Mouse (Mus musculus) intestine, embryonic 16.5 days (tissue): Measurements from ENCODE around the gene Rccd1. TPM values are rescaled to one million over a fixed set of nuclear protein-coding genes. Genes with fewer than 3 reads are reported as not detected.
A peak's percentile ranks its signal among the peaks of the same experiment; 100 is the strongest.

Experiments
- ATAC-seq: fragments of 200-750 bp; cut with Nextera tagmentation; 2 replicates; pipeline ENCODE4 v1.8.0; 2017; ENCODE audit warnings: moderate TSS enrichment, moderate library complexity
- H3K27ac ChIP-seq: fragments of 300-500 bp; sonication (generic); 2 replicates; pipeline ENCODE4 v1.5.1; 2014; ENCODE audit warnings: mild to moderate bottlenecking, low read length
- H3K27me3 ChIP-seq: fragments of 300-500 bp; sonication (generic); replicated peaks from 2 replicates; pipeline ENCODE4 v1.6.1; 2014; ENCODE audit warnings: low read length, control low read depth, mixed read lengths; ENCODE audit not compliant: control insufficient read depth, insufficient read depth
- H3K36me3 ChIP-seq: fragments of 300-500 bp; sonication (generic); 2 replicates; pipeline ENCODE4 v1.6.1; 2014; ENCODE audit warnings: low read length, control low read depth; ENCODE audit not compliant: control insufficient read depth, insufficient read depth
- H3K4me1 ChIP-seq: fragments of 300-500 bp; sonication (generic); 2 replicates; pipeline ENCODE4 v1.6.1; 2014; ENCODE audit warnings: low read length, control low read depth, mixed read lengths; ENCODE audit not compliant: control insufficient read depth, insufficient read depth
- H3K4me2 ChIP-seq: fragments of 300-500 bp; sonication (generic); 2 replicates; pipeline ENCODE4 v1.6.1; 2014; ENCODE audit warnings: low read depth, low read length, control low read depth
- H3K4me3 ChIP-seq: fragments of 300-500 bp; sonication (generic); 2 replicates; pipeline ENCODE4 v1.5.1; 2014; ENCODE audit warnings: mild to moderate bottlenecking, low read length
- H3K9ac ChIP-seq: fragments of 300-500 bp; sonication (generic); 2 replicates; pipeline ENCODE4 v1.6.1; 2014; ENCODE audit warnings: low read depth, low read length
- H3K9me3 ChIP-seq: fragments of 300-500 bp; sonication (generic); 2 replicates; pipeline ENCODE4 v1.6.1; 2016; ENCODE audit warnings: low read length, control low read depth; ENCODE audit not compliant: control insufficient read depth
- WGBS: fragments of 180-500 bp; shearing (Covaris S2); extraction: QIAGEN DNeasy Blood & Tissue Kit; methylation state at CpG from one replicate; pipeline ENCODE4 v1.1.7; 2014; 5-methylcytosine and 5-hydroxymethylcytosine counted together
- polyA plus RNA-seq: library from polyadenylated mRNA; unstranded; fragments of >200 nt; fragmentation: Nextera tagmentation; extraction: Ambion mirVana; gene quantifications from 2 replicates; pipeline ENCODE4 v1.2.1, GENCODE M21; 2015

The Rccd1 gene
- polyA plus RNA-seq, 1 experiment from 2014 or later: 7.9 TPM

DNA sequence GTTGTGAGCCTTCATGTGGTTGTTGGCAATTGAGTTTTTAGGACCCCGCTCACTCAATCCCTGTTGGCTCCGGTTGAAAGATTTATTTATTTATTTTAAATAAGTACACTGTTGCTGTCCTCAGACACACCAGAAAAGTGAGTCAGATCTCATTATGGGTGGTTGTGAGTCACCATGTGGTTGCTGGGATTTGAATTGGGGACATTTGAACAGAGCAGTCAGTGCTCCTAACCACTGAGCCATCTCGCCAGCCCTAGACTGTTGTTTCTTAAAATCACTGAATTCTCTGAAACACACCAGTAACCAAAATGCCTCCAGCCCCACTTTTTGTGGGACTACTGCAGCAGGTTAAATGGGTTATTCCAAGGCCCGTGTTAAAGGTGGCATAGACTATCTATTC, 25.5 kb downstream of the Rccd1 start:
- Histone ChIP-seq H3K27ac (no peak overlapping the region), H3K4me1 (peaks cover 14% of the 10 kb centered on the region; the same call in 1 of the 2 replicates), H3K4me3 (no peak overlapping the region), H3K9me3 (no peaks in the 10 kb centered on the region), H3K4me2 (no peak overlapping the region), H3K36me3 (peaks cover 9% of the 10 kb centered on the region), H3K27me3 (no peaks in the 10 kb centered on the region), H3K9ac (no peak overlapping the region)
- no peak for ATAC-seq
- 93% methylated on average over 4 of the region's 4 CpGs for WGBS

- peaks cover 14% of the 10 kb centered on the region; the same call in 1 of the 2 replicates for H3K4me1 ChIP-seq
- ATAC-seq: no peak
- 72% methylated on average over 3 of the region's 3 CpGs for WGBS
- peaks cover 5% of the 10 kb centered on the region; the same call in 1 of the 2 replicates for H3K36me3 ChIP-seq
- no peaks in the 10 kb centered on the region for H3K9me3 ChIP-seq
- H3K27me3 ChIP-seq: no peaks in the 10 kb centered on the region
- H3K4me2 ChIP-seq: no peak overlapping the region
- H3K27ac ChIP-seq: no peak overlapping the region
- no peak overlapping the region for H3K9ac ChIP-seq
- H3K4me3 ChIP-seq: no peak overlapping the region
These were observed 27.2 kb downstream of the Rccd1 start for GRCm38 (mm10) chr7:80297041-80297440.

DNA sequence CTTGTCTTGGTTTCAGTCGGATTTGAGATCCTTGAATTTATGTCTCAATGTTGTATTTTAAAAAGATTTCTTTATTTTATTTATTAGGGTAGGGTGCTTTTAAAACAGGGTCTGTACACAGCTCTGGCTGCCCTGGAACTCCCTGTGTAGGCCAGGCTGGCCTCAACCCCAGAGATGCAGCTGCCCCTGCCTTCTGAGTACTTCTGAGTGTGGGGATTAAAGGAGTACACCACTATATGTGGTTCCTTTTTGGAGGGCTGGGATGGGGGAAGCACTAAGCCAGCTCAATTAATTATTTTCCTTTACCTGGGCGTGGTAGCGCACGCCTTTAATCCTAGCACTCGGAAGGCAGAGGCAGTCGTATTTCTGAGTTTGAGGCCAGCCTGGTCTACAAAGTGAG, 27.8 kb downstream of the Rccd1 start:
- WGBS: 88% methylated on average over 6 of the region's 6 CpGs
- no peak for ATAC-seq
- no peak overlapping the region for H3K27ac ChIP-seq
- no peaks in the 10 kb centered on the region for H3K9me3 ChIP-seq
- no peaks in the 10 kb centered on the region for H3K27me3 ChIP-seq
- no peak overlapping the region for H3K9ac ChIP-seq
- H3K4me1 ChIP-seq: peaks cover 14% of the 10 kb centered on the region; the same call in 1 of the 2 replicates
- H3K4me3 ChIP-seq: peak overlapping the region; percentile 7; the same call in 1 of the 2 replicates
- peak overlapping the region; percentile 44; the same call in 1 of the 2 replicates for H3K4me2 ChIP-seq
- peaks cover 2% of the 10 kb centered on the region; the same call in 1 of the 2 replicates for H3K36me3 ChIP-seq

DNA sequence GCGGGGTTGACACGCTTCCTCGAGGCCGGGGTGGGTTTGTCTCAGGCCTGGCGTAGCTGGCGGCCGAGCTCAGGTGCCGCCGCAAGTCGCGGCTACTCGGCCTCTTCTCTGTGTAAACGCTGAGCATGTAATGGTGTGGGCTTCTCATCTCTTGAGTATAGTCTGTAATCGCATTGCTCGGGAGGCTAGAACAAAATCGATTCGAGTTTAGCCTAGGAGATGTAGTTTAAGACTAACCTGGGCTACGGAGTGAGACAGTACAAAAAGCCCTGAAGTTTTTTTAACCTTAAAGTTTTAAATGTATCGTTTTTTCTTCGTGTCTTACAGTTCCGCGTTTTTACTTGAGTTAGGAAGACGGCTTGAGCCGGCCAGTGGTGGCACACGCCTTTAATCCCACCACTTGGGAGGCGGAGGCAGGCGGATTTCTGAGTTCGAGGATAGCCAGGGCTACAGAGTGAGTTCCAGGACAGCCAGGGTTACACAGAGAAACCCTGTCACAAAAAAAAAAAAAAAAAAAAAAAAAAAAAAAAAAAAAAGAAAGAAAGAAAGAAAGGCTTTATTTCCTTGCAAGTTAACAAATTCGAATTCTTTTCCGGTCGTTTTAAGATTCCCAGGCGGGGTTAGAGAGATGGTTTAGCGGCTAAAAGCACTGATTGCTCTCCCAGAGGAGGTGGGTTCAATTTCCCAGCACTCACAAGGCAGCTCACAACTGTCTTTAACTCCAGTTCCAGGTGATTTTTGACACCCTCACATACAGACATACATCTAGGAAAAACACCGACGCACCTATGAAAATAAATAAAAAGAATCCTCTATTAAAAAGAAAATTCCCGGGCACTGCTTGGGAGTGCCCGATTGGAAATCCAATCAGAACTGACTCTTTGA, 29.2 kb downstream of the Rccd1 start:
- Histone ChIP-seq H3K9me3 (no peaks in the 10 kb centered on the region), H3K27me3 (no peaks in the 10 kb centered on the region), H3K4me3 (peak overlapping the region; percentile 97), H3K9ac (peak overlapping the region; percentile 88), H3K4me1 (peaks cover 14% of the 10 kb centered on the region; the same call in 1 of the 2 replicates), H3K27ac (peak overlapping the region; percentile 84), H3K4me2 (peak overlapping the region; percentile 67), H3K36me3 (no peaks in the 10 kb centered on the region; the same call in 1 of the 2 replicates)
- 8% methylated on average over 37 of the region's 37 CpGs for WGBS
- ATAC-seq: peak; percentile 69

DNA sequence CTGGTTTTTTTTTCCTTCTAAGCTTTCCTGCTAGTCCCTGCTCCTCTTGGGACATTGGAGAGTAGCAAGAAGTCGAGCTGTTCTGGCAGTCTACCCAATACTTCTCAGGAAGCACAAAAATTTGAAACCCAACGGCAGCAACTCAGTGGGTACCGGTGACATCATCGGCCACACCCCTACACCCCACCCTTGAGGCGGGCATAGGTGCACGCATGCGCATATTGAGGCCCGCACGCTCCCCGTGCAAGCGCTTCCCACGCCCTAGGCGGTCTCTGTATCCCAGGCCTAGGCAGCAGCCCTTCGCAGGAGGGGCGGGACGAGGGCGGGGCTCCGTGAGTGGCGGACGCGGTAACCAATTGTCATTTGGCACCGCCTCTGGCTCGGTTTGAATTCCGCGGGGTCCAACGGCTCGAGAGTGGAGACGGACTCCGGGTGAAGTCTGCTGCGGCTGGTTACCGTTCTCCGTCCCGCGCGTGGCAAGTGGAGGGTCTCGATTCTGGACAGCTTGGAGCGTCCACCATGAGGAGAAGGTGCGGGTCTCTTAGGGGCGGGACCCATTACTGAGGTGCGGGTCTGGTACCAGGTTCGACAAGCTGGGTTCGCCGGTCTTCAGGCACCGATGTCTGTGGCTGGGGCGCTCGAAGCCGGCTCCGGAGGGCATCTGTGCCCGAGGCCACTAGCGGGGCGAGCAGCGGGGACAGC, 30.0 kb downstream of the Rccd1 start, which contains the start of gene Prc1:
Prc1 (plus strand) TSS at position 389 of the 702 bp plus-strand sequence.
- Histone ChIP-seq H3K27me3 (no peaks in the 10 kb centered on the region), H3K4me3 (peak within 1 kb of the TSS; percentile 97), H3K4me2 (peak within 1 kb of the TSS; percentile 67), H3K9me3 (no peaks in the 10 kb centered on the region), H3K9ac (peak within 1 kb of the TSS; percentile 88), H3K36me3 (no peaks in the 10 kb centered on the region; the same call in 1 of the 2 replicates), H3K4me1 (peaks cover 10% of the 10 kb centered on the region; the same call in 1 of the 2 replicates), H3K27ac (peak within 1 kb of the TSS; percentile 84)
- WGBS: 0% methylated on average over 52 of the region's 52 CpGs
- peak; percentile 99 for ATAC-seq

DNA sequence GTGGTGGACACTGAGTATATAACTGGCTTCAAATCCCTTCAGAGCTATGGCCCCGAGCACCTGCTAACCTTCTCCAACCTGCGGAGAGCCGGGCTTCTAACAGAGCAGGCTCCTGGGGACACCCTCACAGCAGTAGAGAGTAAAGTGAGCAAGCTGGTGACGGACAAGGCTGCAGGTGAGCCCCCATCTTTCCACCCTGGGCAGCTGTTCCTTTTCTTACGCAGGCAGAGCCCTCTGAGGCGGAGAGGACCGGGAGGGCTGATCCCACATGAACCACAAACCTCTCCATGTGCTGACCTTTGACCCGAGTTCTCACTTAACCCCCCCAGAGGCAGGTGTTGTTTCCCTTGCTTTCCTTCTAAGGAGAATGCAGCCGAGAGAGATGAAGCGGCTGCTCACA, 36.5 kb downstream of the Rccd1 start:
- no peak for ATAC-seq
- peaks cover 18% of the 10 kb centered on the region for H3K36me3 ChIP-seq

GRCm38 (mm10) chr7:80285725-80286124, 38.5 kb downstream of the Rccd1 start:
- no peak for ATAC-seq
- Histone ChIP-seq H3K4me3 (no peak overlapping the region), H3K27ac (no peak overlapping the region), H3K9ac (no peak overlapping the region), H3K9me3 (no peaks in the 10 kb centered on the region), H3K27me3 (no peaks in the 10 kb centered on the region), H3K4me1 (no peaks in the 10 kb centered on the region), H3K4me2 (no peak overlapping the region), H3K36me3 (peaks cover 18% of the 10 kb centered on the region)
- whole genome bisulfite sequencing: 94% methylated on average over 6 of the region's 6 CpGs

More for the DNA sequence above, 36.5 kb downstream of the Rccd1 start:
- no peak overlapping the region for H3K9ac ChIP-seq
- H3K4me2 ChIP-seq: no peak overlapping the region
- H3K27me3 ChIP-seq: no peaks in the 10 kb centered on the region
- H3K9me3 ChIP-seq: no peaks in the 10 kb centered on the region
- no peak overlapping the region for H3K27ac ChIP-seq
- H3K4me1 ChIP-seq: no peaks in the 10 kb centered on the region
- no peak overlapping the region for H3K4me3 ChIP-seq
- WGBS: 83% methylated on average over 10 of the region's 10 CpGs

- H3K9ac ChIP-seq: no peak overlapping the region
- H3K4me2 ChIP-seq: no peak overlapping the region
- H3K9me3 ChIP-seq: no peaks in the 10 kb centered on the region
- H3K36me3 ChIP-seq: peaks cover 18% of the 10 kb centered on the region
- no peaks in the 10 kb centered on the region for H3K4me1 ChIP-seq
- no peak overlapping the region for H3K4me3 ChIP-seq
- peak overlapping the region; percentile 38; the same call in 1 of the 2 replicates for H3K27ac ChIP-seq
- ATAC-seq: no peak
- 91% methylated on average over 5 of the region's 5 CpGs for whole genome bisulfite sequencing
- H3K27me3 ChIP-seq: no peaks in the 10 kb centered on the region
These were observed 39.9 kb downstream of the Rccd1 start for GRCm38 (mm10) chr7:80284391-80284790.
